Comparison of ENCODE assay signal across 6 mouse cellular contexts in the genomic region with DNA sequence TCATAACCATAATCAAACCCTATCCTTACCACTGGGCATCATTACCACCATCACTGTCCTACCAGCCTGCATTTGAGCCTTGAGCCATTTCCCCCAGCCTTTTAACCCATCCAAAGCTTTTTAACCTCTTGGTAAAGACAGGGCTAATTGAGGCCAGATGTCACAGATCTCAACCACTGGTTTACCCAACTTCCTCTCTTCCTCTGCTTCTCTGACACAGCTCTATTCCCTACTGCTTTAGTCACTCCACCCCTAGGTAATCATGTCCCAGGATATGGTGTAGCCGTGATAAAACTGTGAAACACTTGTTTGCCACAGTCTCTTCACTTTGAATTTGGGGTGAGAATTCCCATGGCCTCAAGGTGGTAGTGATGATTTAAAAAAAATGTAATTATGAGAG.
"Had no signal": no experiment of that assay in that cellular context is flagged by ENCODE, and none has a peak within 500 bp of the region (broad histone marks: within the 10 kb centered on the region; RNA-seq: fewer than 3 reads in every experiment).

No protein-coding gene starts in this region.

- ATAC-seq: midbrain, embryonic 13.5 days had no signal

- DNase-seq: kidney, adult 9 months; kidney, postnatal 10 days; kidney, postnatal 4 days; lung, adult 18-20 months; thymus, postnatal 4 days had no signal
